Mouse (Mus musculus) lung, postnatal 0 days (tissue): ENCODE results near the gene Rora. TPM values are rescaled to one million over a fixed set of nuclear protein-coding genes. Genes with fewer than 3 reads are reported as not detected.

Experiments used
- ATAC-seq: fragments of 200-750 bp; cut with Nextera tagmentation; 2 replicates; pipeline ENCODE4 v1.8.0; 2017; ENCODE audit warnings: moderate library complexity
- DNase-seq: peaks from one replicate; pipeline ENCODE4 v3.0.0-alpha.2; 2016; ENCODE audit warnings: low spot score
- H3K27ac ChIP-seq: fragments of 300-500 bp; sonication (generic); 2 replicates; pipeline ENCODE4 v1.5.1; 2014; ENCODE audit warnings: antibody characterized with exemption, mild to moderate bottlenecking, low read length, mixed read lengths
- H3K27me3 ChIP-seq: fragments of 300-500 bp; sonication (generic); replicated peaks from 2 replicates; pipeline ENCODE4 v1.6.1; 2014; ENCODE audit warnings: low read length, mixed read lengths; ENCODE audit not compliant: insufficient read depth
- H3K36me3 ChIP-seq: fragments of 300-500 bp; sonication (generic); 2 replicates; pipeline ENCODE4 v1.6.1; 2014; ENCODE audit warnings: low read length, mixed read lengths; ENCODE audit not compliant: insufficient read depth
- H3K4me1 ChIP-seq: fragments of 300-500 bp; sonication (generic); 2 replicates; pipeline ENCODE4 v1.6.1; 2014; ENCODE audit warnings: antibody characterized with exemption, low read depth, low read length, mixed read lengths; ENCODE audit not compliant: insufficient read depth
- H3K4me2 ChIP-seq: fragments of 300-500 bp; sonication (generic); replicated peaks from 2 replicates; pipeline ENCODE4 v1.6.1; 2014; ENCODE audit warnings: low read depth, mild to moderate bottlenecking, low read length, moderate library complexity, mixed read lengths
- H3K4me3 ChIP-seq: fragments of 300-500 bp; sonication (generic); 2 replicates; pipeline ENCODE4 v1.5.1; 2014; ENCODE audit warnings: low read depth, low read length
- H3K9ac ChIP-seq: fragments of 300-500 bp; sonication (generic); replicated peaks from 2 replicates; pipeline ENCODE4 v1.6.1; 2014; ENCODE audit warnings: low read depth, mild to moderate bottlenecking
- H3K9me3 ChIP-seq: fragments of 300-500 bp; sonication (generic); 2 replicates; pipeline ENCODE4 v1.6.1; 2016; ENCODE audit warnings: low read length, mixed read lengths
- CTCF ChIP-seq: IDR thresholded peaks from 2 replicates; pipeline ENCODE4 v1.5.1; 2016; ENCODE audit warnings: antibody characterized with exemption, mild to moderate bottlenecking
- EP300 ChIP-seq: IDR thresholded peaks from 2 replicates; pipeline ENCODE4 v1.6.1; 2016; ENCODE audit warnings: antibody characterized with exemption, mild to moderate bottlenecking, control low read depth
- WGBS: fragments of 180-500 bp; shearing (Covaris S2); extraction: QIAGEN DNeasy Blood & Tissue Kit; methylation state at CpG from one replicate; pipeline ENCODE4 v1.1.7; 2014; 5-methylcytosine and 5-hydroxymethylcytosine counted together
- polyA plus RNA-seq: library from polyadenylated mRNA; unstranded; fragments of >200 nt; fragmentation: Nextera tagmentation; extraction: Ambion mirVana; gene quantifications from 2 replicates; pipeline ENCODE4 v1.2.1, GENCODE M21; 2015

The Rora gene
- polyA plus RNA-seq, 1 experiment from 2014 or later = 18.8 TPM

- TF ChIP-seq EP300 = no peak
- TF ChIP-seq CTCF = no peak
- H3K27me3 ChIP-seq = no peaks in the 10 kb centered on the region
- no peaks in the 10 kb centered on the region for H3K36me3 ChIP-seq
- DNase-seq (no peak), ATAC-seq (no peak)
- H3K27ac ChIP-seq = no peak overlapping the region
- H3K4me2 ChIP-seq = no peak overlapping the region
- no peak overlapping the region for H3K4me3 ChIP-seq
- H3K9ac ChIP-seq = no peak overlapping the region
- WGBS = 81% methylated on average over 6 of the region's 6 CpGs
- no peaks in the 10 kb centered on the region for H3K9me3 ChIP-seq
- no peaks in the 10 kb centered on the region for H3K4me1 ChIP-seq
Observed at GRCm38 (mm10) chr9:69111539-69111938, 458.0 kb downstream of the Rora start.

- H3K27ac ChIP-seq = no peak overlapping the region
- H3K4me3 ChIP-seq = no peak overlapping the region
- DNase-seq = no peak
- no peaks in the 10 kb centered on the region for H3K9me3 ChIP-seq
- no peak for ATAC-seq
- H3K9ac ChIP-seq = no peak overlapping the region
- WGBS = 28% methylated on average over 9 of the region's 9 CpGs
- H3K36me3 ChIP-seq = no peaks in the 10 kb centered on the region
- TF ChIP-seq CTCF (no peak), EP300 (no peak)
- no peak overlapping the region for H3K4me2 ChIP-seq
- H3K4me1 ChIP-seq = no peaks in the 10 kb centered on the region
- H3K27me3 ChIP-seq = no peaks in the 10 kb centered on the region
Observed at GRCm38 (mm10) chr9:69114429-69114984, 460.9 kb downstream of the Rora start.

GRCm38 (mm10) chr9:69116740-69117139, 463.2 kb downstream of the Rora start:
- Histone ChIP-seq H3K4me3 (no peak overlapping the region), H3K27me3 (no peaks in the 10 kb centered on the region), H3K4me2 (no peak overlapping the region), H3K4me1 (no peaks in the 10 kb centered on the region), H3K36me3 (no peaks in the 10 kb centered on the region), H3K27ac (no peak overlapping the region), H3K9ac (no peak overlapping the region), H3K9me3 (no peaks in the 10 kb centered on the region)
- TF ChIP-seq CTCF (no peak), EP300 (no peak)
- no peak for DNase-seq
- ATAC-seq = no peak
- 27% methylated on average over 2 of the region's 2 CpGs for WGBS

GRCm38 (mm10) chr9:69121117-69121740, 467.6 kb downstream of the Rora start:
- WGBS = 56% methylated on average over 12 of the region's 12 CpGs
- no peaks in the 10 kb centered on the region for H3K27me3 ChIP-seq
- H3K4me1 ChIP-seq = no peaks in the 10 kb centered on the region
- H3K27ac ChIP-seq = no peak overlapping the region
- no peak overlapping the region for H3K9ac ChIP-seq
- ATAC-seq (no peak), DNase-seq (no peak)
- no peak overlapping the region for H3K4me3 ChIP-seq
- no peaks in the 10 kb centered on the region for H3K36me3 ChIP-seq
- TF ChIP-seq CTCF = no peak
- H3K4me2 ChIP-seq = no peak overlapping the region
- no peaks in the 10 kb centered on the region for H3K9me3 ChIP-seq

- Histone ChIP-seq H3K36me3 (no peaks in the 10 kb centered on the region), H3K4me1 (no peaks in the 10 kb centered on the region), H3K4me2 (peak overlapping the region; percentile 60), H3K9me3 (no peaks in the 10 kb centered on the region), H3K27ac (no peak overlapping the region), H3K4me3 (peak overlapping the region; percentile 27), H3K27me3 (no peaks in the 10 kb centered on the region), H3K9ac (no peak overlapping the region)
- no peak for TF ChIP-seq CTCF
- 0 out of 2 replicates have a peak, but pooled peaks have one; percentile 30 for TF ChIP-seq EP300
- DNase-seq (peak; percentile 54), ATAC-seq (peak; percentile 58)
- 4% methylated on average over 22 of the region's 22 CpGs for WGBS
Observed at GRCm38 (mm10) chr9:69125011-69125786, 471.6 kb downstream of the Rora start.

GRCm38 (mm10) chr9:69125787-69126161, 472.2 kb downstream of the Rora start:
- H3K27ac ChIP-seq = no peak overlapping the region

More at GRCm38 (mm10) chr9:69125787-69126161, 472.2 kb downstream of the Rora start:
- ATAC-seq (no peak), DNase-seq (no peak)
- H3K4me1 ChIP-seq = no peaks in the 10 kb centered on the region
- no peaks in the 10 kb centered on the region for H3K9me3 ChIP-seq
- 0 out of 2 replicates have a peak overlapping the region, but pooled peaks have one; percentile 27 for H3K4me3 ChIP-seq
- TF ChIP-seq EP300 = no peak
- no peak for TF ChIP-seq CTCF
- WGBS = 32% methylated on average over 7 of the region's 7 CpGs
- no peaks in the 10 kb centered on the region for H3K27me3 ChIP-seq
- peak overlapping the region; percentile 60 for H3K4me2 ChIP-seq
- no peak overlapping the region for H3K9ac ChIP-seq
- no peaks in the 10 kb centered on the region for H3K36me3 ChIP-seq
